Mouse (Mus musculus): ENCODE measurements around the gene Gpcpd1. TPM values are rescaled to one million over a fixed set of nuclear protein-coding genes. Genes with fewer than 3 reads are reported as not detected.

Gene Gpcpd1
- polyA plus RNA-seq, 1 experiment from 2014 or later, result 84.1 TPM

Other genes starting within 250 kb of the Gpcpd1 start
- gene Prokr2, start 202.3 kb downstream of the Gpcpd1 start, polyA plus RNA-seq (2015; fragmentation: Nextera tagmentation; extraction: Ambion mirVana), result 6.1 and 6.7 TPM in 2 replicates
- 21.6 and 22.0 TPM in 2 replicates for gene Shld1, start 99.2 kb upstream of the Gpcpd1 start, polyA plus RNA-seq (2015; fragmentation: Nextera tagmentation; extraction: Ambion mirVana)
- gene Chgb, start 193.5 kb upstream of the Gpcpd1 start, polyA plus RNA-seq (2015; fragmentation: Nextera tagmentation; extraction: Ambion mirVana), result 40.6 and 48.8 TPM in 2 replicates
- 28.4 TPM in 2 replicates for gene Trmt6, start 228.3 kb upstream of the Gpcpd1 start, polyA plus RNA-seq (2015; fragmentation: Nextera tagmentation; extraction: Ambion mirVana)
- 8.8 and 9.2 TPM in 2 replicates for gene Mcm8, start 228.4 kb upstream of the Gpcpd1 start, polyA plus RNA-seq (2015; fragmentation: Nextera tagmentation; extraction: Ambion mirVana)

Measured in forebrain, embryonic 16.5 days (tissue).